ENCODE assay signal across 9 mouse cellular contexts in genomic region chr5:76013881-76014431, GRCm38 (mm10). TPM values are rescaled to one million over a fixed set of nuclear protein-coding genes. Genes with fewer than 3 reads are reported as not detected.
DNase-seq lines count a peak whose midpoint lies in the region; ATAC-seq and TF ChIP-seq lines count a peak whose summit lies in the region.
"Had no signal": no experiment of that assay in that cellular context is flagged by ENCODE, and none has a peak within 500 bp of the region (broad histone marks: within the 10 kb centered on the region; RNA-seq: fewer than 3 reads in every experiment).

No protein-coding gene starts in this region.

- no peak overlapping the region for H3K4me2 ChIP-seq in intestine, embryonic 14.5 days (ENCODE audit: low read length)
- no peak overlapping the region for H3K4me2 ChIP-seq in intestine, embryonic 16.5 days (ENCODE audit: low read depth, low read length)
- H3K4me2 ChIP-seq: midbrain, embryonic 15.5 days had no signal

- TF ChIP-seq CTCF in thymus, adult 2 months (IDR thresholded peaks at IDR 0.05; ENCODE audit: borderline replicate concordance, control insufficient read depth, extremely low read depth, insufficient read depth, low read length, poor library complexity), result no peak

- no peak for DNase-seq in intestine, embryonic 14.5 days (ENCODE audit: low spot score)
- DNase-seq in heart, adult 9 months (ENCODE audit: low spot score in 2 of 2), result peak; percentile 62 to 78
- peak; percentile 50 to 51 for DNase-seq in kidney, adult 8-10 months
- DNase-seq in lung, postnatal 10 days, result peak; percentile 76
- DNase-seq in right cerebral cortex, postnatal 4 days, result no peak
- DNase-seq in thymus, adult 2 months, result no peak
- no peak for DNase-seq in left cerebral cortex, adult 11 months (ENCODE audit: low spot score)

- TF ChIP-seq POLR2A in thymus, adult 2 months (IDR thresholded peaks at IDR 0.05; ENCODE audit: control insufficient read depth, extremely low read depth, insufficient read depth, low read length, poor library complexity), result no peak

- H3K4me1 ChIP-seq in intestine, embryonic 14.5 days (replicated peaks; ENCODE audit: control insufficient read depth, insufficient read depth, low read length), result no peaks in the 10 kb centered on the region
- no peaks in the 10 kb centered on the region for H3K4me1 ChIP-seq in intestine, embryonic 16.5 days (ENCODE audit: control insufficient read depth, insufficient read depth, low read length)
- no peaks in the 10 kb centered on the region for H3K4me1 ChIP-seq in thymus, adult 2 months (replicated peaks; ENCODE audit: control insufficient read depth, insufficient read depth, low read length)
- H3K4me1 ChIP-seq: midbrain, embryonic 15.5 days had no signal

- no peaks in the 10 kb centered on the region for H3K36me3 ChIP-seq in intestine, embryonic 14.5 days (ENCODE audit: control insufficient read depth, insufficient read depth, low read length)
- no peaks in the 10 kb centered on the region for H3K36me3 ChIP-seq in intestine, embryonic 16.5 days (ENCODE audit: control insufficient read depth, insufficient read depth, low read length)
- H3K36me3 ChIP-seq in thymus, adult 2 months (ENCODE audit: control insufficient read depth, insufficient read depth, low read length), result no peaks in the 10 kb centered on the region
- H3K36me3 ChIP-seq: midbrain, embryonic 15.5 days had no signal

- WGBS in intestine, embryonic 14.5 days, result 69% methylated on average over 7 of the region's 7 CpGs
- WGBS in intestine, embryonic 16.5 days, result 70% methylated on average over 7 of the region's 7 CpGs
- WGBS in thymus, adult 2 months, result 64% methylated on average over 7 of the region's 7 CpGs

- no peak overlapping the region for H3K9ac ChIP-seq in intestine, embryonic 14.5 days (ENCODE audit: low read length)
- H3K9ac ChIP-seq in intestine, embryonic 16.5 days (ENCODE audit: low read depth, low read length), result no peak overlapping the region
- H3K9ac ChIP-seq: midbrain, embryonic 15.5 days had no signal

- H3K27ac ChIP-seq in intestine, embryonic 14.5 days (ENCODE audit: low read depth), result peak overlapping the region; percentile 1; the same call in 1 of the 2 replicates
- H3K27ac ChIP-seq in intestine, embryonic 16.5 days (ENCODE audit: low read length), result no peak overlapping the region
- no peak overlapping the region for H3K27ac ChIP-seq in thymus, adult 2 months (ENCODE audit: control insufficient read depth, insufficient read depth, low read length)
- H3K27ac ChIP-seq: midbrain, embryonic 15.5 days had no signal

- H3K9me3 ChIP-seq in intestine, embryonic 14.5 days (ENCODE audit: control insufficient read depth, low read length), result no peaks in the 10 kb centered on the region
- H3K9me3 ChIP-seq in intestine, embryonic 16.5 days (ENCODE audit: control insufficient read depth, low read length), result no peaks in the 10 kb centered on the region
- H3K9me3 ChIP-seq: midbrain, embryonic 15.5 days had no signal

- no peak for ATAC-seq in intestine, embryonic 14.5 days (replicated peaks; ENCODE audit: low FRiP score, low TSS enrichment, low read depth)
- no peak for ATAC-seq in intestine, embryonic 16.5 days
- ATAC-seq: midbrain, embryonic 15.5 days had no signal

- no peak overlapping the region for H3K4me3 ChIP-seq in intestine, embryonic 14.5 days (ENCODE audit: low read depth, low read length)
- no peak overlapping the region for H3K4me3 ChIP-seq in intestine, embryonic 16.5 days (ENCODE audit: low read length)
- H3K4me3 ChIP-seq in thymus, adult 2 months (ENCODE audit: control insufficient read depth, insufficient read depth, low read length), result no peak overlapping the region
- H3K4me3 ChIP-seq: midbrain, embryonic 15.5 days had no signal

- H3K27me3 ChIP-seq in intestine, embryonic 14.5 days (replicated peaks; ENCODE audit: control insufficient read depth, insufficient read depth, low read length), result no peaks in the 10 kb centered on the region
- no peaks in the 10 kb centered on the region for H3K27me3 ChIP-seq in intestine, embryonic 16.5 days (replicated peaks; ENCODE audit: control insufficient read depth, insufficient read depth, low read length)
- no peaks in the 10 kb centered on the region for H3K27me3 ChIP-seq in thymus, adult 2 months (ENCODE audit: control insufficient read depth, insufficient read depth, low read length)
- H3K27me3 ChIP-seq: midbrain, embryonic 15.5 days had no signal

RNA-seq across cellular contexts. Expression of gene Kdr, which starts 35.7 kb away (rescaled TPM):
- 30.0 and 32.2 TPM in 2 replicates for polyA plus RNA-seq in intestine, embryonic 14.5 days (2014; fragmentation: Nextera tagmentation; extraction: Ambion mirVana)
- 19.6 and 21.6 TPM in 2 replicates for polyA plus RNA-seq in intestine, embryonic 16.5 days (2015; fragmentation: Nextera tagmentation; extraction: Ambion mirVana)
- 3.2 and 3.7 TPM in 2 replicates for polyA plus RNA-seq in thymus, adult 2 months (2012; rRNA removed)

Comparison
In these comparisons a context has a peak if more than half of its experiments do, and no peak if none do; other contexts are left out.
1. DNase-seq: peak in heart, adult 9 months (2 of 2), kidney, adult 8-10 months (2 of 2) and lung, postnatal 10 days (single experiment); none in intestine, embryonic 14.5 days (single experiment), right cerebral cortex, postnatal 4 days (single experiment), thymus, adult 2 months (single experiment) and left cerebral cortex, adult 11 months (single experiment).